Mouse (Mus musculus): ENCODE results near the gene Ift27. TPM values are rescaled to one million over a fixed set of nuclear protein-coding genes. Genes with fewer than 3 reads are reported as not detected.

Ift27 gene
- polyA plus RNA-seq, 1 experiment, result 46.2 TPM

- WGBS, result 30% methylated on average over 6 of the region's 6 CpGs
- H3K27me3 ChIP-seq (replicated peaks; ENCODE audit: control insufficient read depth, insufficient read depth, low read length), result no peaks in the 10 kb centered on the region
- DNase-seq, result no peak
- no peak for TF ChIP-seq CTCF (conservative IDR thresholded peaks at IDR 0.05; ENCODE audit: insufficient read depth, insufficient read length, low read depth, low read length)
- no peak for TF ChIP-seq POLR2A (IDR thresholded peaks at IDR 0.05; ENCODE audit: low read depth, low read length)
- no peak overlapping the region for H3K27ac ChIP-seq (ENCODE audit: insufficient read depth, low read depth, low read length)
- H3K36me3 ChIP-seq (ENCODE audit: control insufficient read depth, insufficient read depth, low read length), result no peaks in the 10 kb centered on the region
- no peaks in the 10 kb centered on the region for H3K4me1 ChIP-seq (ENCODE audit: control insufficient read depth, insufficient read depth, low read length)
- H3K4me3 ChIP-seq (ENCODE audit: insufficient read depth, low read depth, low read length), result no peak overlapping the region
Observed at GRCm38 (mm10) chr15:78134606-78135005, 39.3 kb downstream of the Ift27 start.

DNA sequence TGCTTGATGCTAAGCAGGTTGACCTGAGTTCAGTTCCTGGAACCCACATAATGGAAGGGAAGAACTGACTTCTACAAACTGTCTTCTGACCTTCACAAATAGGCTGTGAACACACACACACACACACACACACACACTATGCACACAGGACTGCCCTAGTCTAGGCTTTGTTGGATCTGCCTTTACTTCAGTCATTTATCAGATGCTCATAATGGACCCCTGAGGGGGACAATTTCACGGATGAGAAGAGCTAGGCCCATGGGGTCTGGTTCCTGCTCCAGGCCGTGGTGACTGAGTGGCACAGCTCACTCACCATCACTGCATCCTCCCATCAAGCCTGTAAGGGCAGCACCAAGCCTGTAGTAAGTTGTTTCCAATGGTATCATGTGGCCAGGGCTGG, 40.5 kb downstream of the Ift27 start:
- Histone ChIP-seq H3K27me3 (replicated peaks; ENCODE audit: control insufficient read depth, insufficient read depth, low read length) (no peaks in the 10 kb centered on the region), H3K27ac (ENCODE audit: insufficient read depth, low read depth, low read length) (no peak overlapping the region), H3K4me1 (ENCODE audit: control insufficient read depth, insufficient read depth, low read length) (no peaks in the 10 kb centered on the region), H3K4me3 (ENCODE audit: insufficient read depth, low read depth, low read length) (no peak overlapping the region), H3K36me3 (ENCODE audit: control insufficient read depth, insufficient read depth, low read length) (no peaks in the 10 kb centered on the region)
- TF ChIP-seq POLR2A (IDR thresholded peaks at IDR 0.05; ENCODE audit: low read depth, low read length) (no peak), CTCF (conservative IDR thresholded peaks at IDR 0.05; ENCODE audit: insufficient read depth, insufficient read length, low read depth, low read length) (no peak)
- no peak for DNase-seq
- 44% methylated on average over 2 of the region's 2 CpGs for WGBS

DNA sequence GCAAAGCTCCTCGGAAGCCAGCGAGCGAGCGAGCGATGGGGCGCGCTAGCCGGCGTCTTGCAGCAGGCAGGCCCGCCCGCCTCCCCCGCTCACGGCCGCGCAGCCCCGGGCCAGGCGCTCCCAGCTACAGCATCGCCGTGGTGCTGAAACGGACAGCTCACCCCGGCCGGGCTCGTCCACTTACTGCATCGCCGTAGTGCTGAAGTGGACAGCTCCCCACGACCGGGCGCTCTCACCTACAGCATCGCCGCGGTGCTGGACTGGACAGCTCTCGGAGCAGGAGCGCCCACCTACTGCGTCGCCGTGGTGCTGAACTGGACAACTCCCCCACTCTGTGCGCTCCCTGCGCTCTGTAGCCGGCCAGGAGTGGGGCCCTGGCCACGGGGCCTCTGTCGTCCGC, 54.2 kb downstream of the Ift27 start, which contains the start of gene Cacng2:
TSS of gene Cacng2 (minus strand) at position 325 of the 400 bp plus-strand sequence.
- Histone ChIP-seq H3K27ac (ENCODE audit: insufficient read depth, low read depth, low read length) (no peak within 1 kb of the TSS), H3K36me3 (ENCODE audit: control insufficient read depth, insufficient read depth, low read length) (no peaks in the 10 kb centered on the region), H3K4me1 (ENCODE audit: control insufficient read depth, insufficient read depth, low read length) (no peaks in the 10 kb centered on the region), H3K27me3 (replicated peaks; ENCODE audit: control insufficient read depth, insufficient read depth, low read length) (no peaks in the 10 kb centered on the region), H3K4me3 (ENCODE audit: insufficient read depth, low read depth, low read length) (no peak within 1 kb of the TSS)
- under 1% methylated on average over 42 of the region's 42 CpGs for WGBS
- no peak for TF ChIP-seq CTCF (conservative IDR thresholded peaks at IDR 0.05; ENCODE audit: insufficient read depth, insufficient read length, low read depth, low read length)
- TF ChIP-seq POLR2A (IDR thresholded peaks at IDR 0.05; ENCODE audit: low read depth, low read length), result no peak
- peak; percentile 97 for DNase-seq

DNA sequence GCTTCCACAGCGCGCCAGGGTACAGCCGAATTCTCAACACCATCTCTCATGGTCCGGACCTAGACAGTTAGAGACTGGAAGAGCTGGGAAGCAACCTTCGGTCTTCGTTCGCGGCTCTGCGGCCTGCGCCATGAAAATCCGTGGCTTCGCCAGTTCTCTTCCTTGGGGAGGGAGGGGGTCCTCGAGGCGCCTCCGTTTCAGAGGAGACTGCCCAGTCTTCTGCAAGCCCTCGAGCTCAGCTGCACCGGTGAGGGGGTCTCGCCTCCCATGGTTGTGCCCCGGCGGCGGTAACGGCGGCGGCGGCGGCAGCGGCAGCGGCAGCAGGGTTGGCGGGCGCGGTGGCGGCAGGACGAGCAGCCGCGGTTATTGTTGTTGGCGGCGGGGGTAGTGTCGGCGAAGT, 54.7 kb downstream of the Ift27 start:
- Histone ChIP-seq H3K36me3 (ENCODE audit: control insufficient read depth, insufficient read depth, low read length) (no peaks in the 10 kb centered on the region), H3K27ac (ENCODE audit: insufficient read depth, low read depth, low read length) (no peak overlapping the region), H3K4me1 (ENCODE audit: control insufficient read depth, insufficient read depth, low read length) (no peaks in the 10 kb centered on the region), H3K4me3 (ENCODE audit: insufficient read depth, low read depth, low read length) (no peak overlapping the region), H3K27me3 (replicated peaks; ENCODE audit: control insufficient read depth, insufficient read depth, low read length) (no peaks in the 10 kb centered on the region)
- no peak for DNase-seq
- 7% methylated on average over 39 of the region's 39 CpGs for WGBS
- TF ChIP-seq POLR2A (IDR thresholded peaks at IDR 0.05; ENCODE audit: low read depth, low read length) (no peak), CTCF (conservative IDR thresholded peaks at IDR 0.05; ENCODE audit: insufficient read depth, insufficient read length, low read depth, low read length) (no peak)

- Histone ChIP-seq H3K36me3 (ENCODE audit: control insufficient read depth, insufficient read depth, low read length) (no peaks in the 10 kb centered on the region), H3K4me3 (ENCODE audit: insufficient read depth, low read depth, low read length) (no peak overlapping the region), H3K27me3 (replicated peaks; ENCODE audit: control insufficient read depth, insufficient read depth, low read length) (no peaks in the 10 kb centered on the region), H3K27ac (ENCODE audit: insufficient read depth, low read depth, low read length) (no peak overlapping the region), H3K4me1 (ENCODE audit: control insufficient read depth, insufficient read depth, low read length) (no peaks in the 10 kb centered on the region)
- TF ChIP-seq CTCF (conservative IDR thresholded peaks at IDR 0.05; ENCODE audit: insufficient read depth, insufficient read length, low read depth, low read length), result no peak
- TF ChIP-seq POLR2A (IDR thresholded peaks at IDR 0.05; ENCODE audit: low read depth, low read length), result no peak
- no peak for DNase-seq
- WGBS, result 75% methylated on average over 18 of the region's 18 CpGs
Observed at GRCm38 (mm10) chr15:78118275-78118995, 55.5 kb downstream of the Ift27 start.

DNA sequence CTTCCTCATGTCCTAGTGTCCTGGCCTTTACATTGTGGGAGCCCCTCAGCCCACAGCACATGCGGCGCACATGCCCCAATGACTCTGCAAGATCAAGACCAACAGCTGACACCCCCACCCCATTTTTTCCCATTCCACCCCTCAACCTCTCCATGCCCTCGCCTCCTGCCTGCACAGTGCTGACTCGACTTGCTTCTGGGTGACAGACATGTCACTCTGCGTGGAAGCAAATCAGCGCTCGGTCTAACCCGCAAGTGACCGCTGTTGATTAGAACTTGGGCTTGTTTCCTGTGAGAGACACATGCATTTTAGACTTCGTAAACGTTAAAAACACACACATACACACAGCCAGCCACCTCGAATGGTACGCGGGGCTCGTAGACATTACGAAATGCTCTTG, 56.2 kb downstream of the Ift27 start:
- Histone ChIP-seq H3K36me3 (ENCODE audit: control insufficient read depth, insufficient read depth, low read length) (no peaks in the 10 kb centered on the region), H3K27ac (ENCODE audit: insufficient read depth, low read depth, low read length) (no peak overlapping the region), H3K4me1 (ENCODE audit: control insufficient read depth, insufficient read depth, low read length) (no peaks in the 10 kb centered on the region), H3K27me3 (replicated peaks; ENCODE audit: control insufficient read depth, insufficient read depth, low read length) (no peaks in the 10 kb centered on the region), H3K4me3 (ENCODE audit: insufficient read depth, low read depth, low read length) (no peak overlapping the region)
- WGBS, result 92% methylated on average over 16 of the region's 16 CpGs
- no peak for DNase-seq
- TF ChIP-seq CTCF (conservative IDR thresholded peaks at IDR 0.05; ENCODE audit: insufficient read depth, insufficient read length, low read depth, low read length) (no peak), POLR2A (IDR thresholded peaks at IDR 0.05; ENCODE audit: low read depth, low read length) (no peak)

DNA sequence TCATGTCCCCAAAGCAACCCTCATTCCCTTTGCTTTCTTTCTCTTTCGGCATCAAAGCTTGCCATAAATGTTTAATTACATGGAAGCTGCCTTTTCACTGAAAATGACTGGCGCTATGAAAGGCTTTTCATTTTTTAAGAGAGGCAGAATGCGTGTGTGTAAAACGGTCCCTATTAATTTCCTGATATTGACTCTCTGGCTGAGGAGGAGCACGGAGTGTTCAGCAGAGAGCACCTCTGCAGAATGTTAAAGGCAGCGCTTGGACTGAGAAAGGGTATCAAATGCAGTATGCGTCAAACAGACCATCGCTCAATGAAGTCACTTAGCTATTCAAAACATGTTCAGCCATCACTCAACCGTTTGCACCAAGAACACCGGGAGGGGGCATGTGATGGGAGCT, 57.0 kb downstream of the Ift27 start:
- no peak for DNase-seq
- H3K4me1 ChIP-seq (ENCODE audit: control insufficient read depth, insufficient read depth, low read length), result no peaks in the 10 kb centered on the region
- 81% methylated on average over 10 of the region's 10 CpGs for WGBS
- no peaks in the 10 kb centered on the region for H3K36me3 ChIP-seq (ENCODE audit: control insufficient read depth, insufficient read depth, low read length)
- TF ChIP-seq POLR2A (IDR thresholded peaks at IDR 0.05; ENCODE audit: low read depth, low read length) (no peak), CTCF (conservative IDR thresholded peaks at IDR 0.05; ENCODE audit: insufficient read depth, insufficient read length, low read depth, low read length) (no peak)
- H3K27me3 ChIP-seq (replicated peaks; ENCODE audit: control insufficient read depth, insufficient read depth, low read length), result no peaks in the 10 kb centered on the region
- no peak overlapping the region for H3K4me3 ChIP-seq (ENCODE audit: insufficient read depth, low read depth, low read length)
- H3K27ac ChIP-seq (ENCODE audit: insufficient read depth, low read depth, low read length), result no peak overlapping the region
